Mouse (Mus musculus) hindbrain, postnatal 0 days (tissue): Measurements from ENCODE around the gene Ttc30a2. TPM values are rescaled to one million over a fixed set of nuclear protein-coding genes. Genes with fewer than 3 reads are reported as not detected.

ENCODE experiments used
- ATAC-seq: fragments of 200-750 bp; cut with Nextera tagmentation; 2 replicates; pipeline ENCODE4 v1.8.0; 2017; ENCODE audit warnings: mild to moderate bottlenecking, moderate TSS enrichment, moderate library complexity
- DNase-seq: peaks from one replicate; pipeline ENCODE4 v3.0.0-alpha.2; 2015; ENCODE audit warnings: low spot score
- H3K27ac ChIP-seq: fragments of 300-500 bp; sonication (generic); 2 replicates; pipeline ENCODE4 v1.5.1; 2014; ENCODE audit warnings: mild to moderate bottlenecking
- H3K27me3 ChIP-seq: fragments of 300-500 bp; sonication (generic); 2 replicates; pipeline ENCODE4 v1.6.1; 2014; ENCODE audit warnings: low read length, mixed read lengths; ENCODE audit not compliant: insufficient read depth
- H3K36me3 ChIP-seq: fragments of 300-500 bp; sonication (generic); 2 replicates; pipeline ENCODE4 v1.6.1; 2014; ENCODE audit warnings: low read length, mixed read lengths; ENCODE audit not compliant: insufficient read depth
- H3K4me1 ChIP-seq: fragments of 300-500 bp; sonication (generic); 2 replicates; pipeline ENCODE4 v1.6.1; 2014; ENCODE audit warnings: antibody characterized with exemption, low read length, mixed read lengths; ENCODE audit not compliant: insufficient read depth
- H3K4me2 ChIP-seq: fragments of 300-500 bp; sonication (generic); 2 replicates; pipeline ENCODE4 v1.6.1; 2014; ENCODE audit warnings: low read depth, mild to moderate bottlenecking, low read length, moderate library complexity, mixed read lengths
- H3K4me3 ChIP-seq: fragments of 300-500 bp; sonication (generic); 2 replicates; pipeline ENCODE4 v1.5.1; 2014; ENCODE audit warnings: low read length
- H3K9ac ChIP-seq: fragments of 300-500 bp; sonication (generic); replicated peaks from 2 replicates; pipeline ENCODE4 v1.6.1; 2014; ENCODE audit warnings: mild to moderate bottlenecking, low read length, moderate library complexity, mixed read lengths
- H3K9me3 ChIP-seq: fragments of 300-500 bp; sonication (generic); 2 replicates; pipeline ENCODE4 v1.6.1; 2016; ENCODE audit warnings: low read length, mixed read lengths
- CTCF ChIP-seq: IDR thresholded peaks from 2 replicates; pipeline ENCODE4 v1.5.1; 2016; ENCODE audit warnings: antibody characterized with exemption, control low read depth, low read depth
- WGBS: fragments of 180-500 bp; shearing (Covaris S2); extraction: QIAGEN DNeasy Blood & Tissue Kit; methylation state at CpG from one replicate; pipeline ENCODE4 v1.1.7; 2014; 5-methylcytosine and 5-hydroxymethylcytosine counted together
- polyA plus RNA-seq: library from polyadenylated mRNA; unstranded; fragments of >200 nt; fragmentation: Nextera tagmentation; extraction: Ambion mirVana; gene quantifications from 2 replicates; pipeline ENCODE4 v1.2.1, GENCODE M21; 2015
- total RNA-seq: library from RNA; depleted of rRNA; stranded (reverse); fragments of >200 nt; gene quantifications from 2 replicates; pipeline ENCODE4 v1.2.3, GENCODE M21; 2014

Ttc30a2 gene
- total and polyA plus RNA-seq, 2 experiments from 2014 or later, result 0.38 to 1.9 TPM

DNA sequence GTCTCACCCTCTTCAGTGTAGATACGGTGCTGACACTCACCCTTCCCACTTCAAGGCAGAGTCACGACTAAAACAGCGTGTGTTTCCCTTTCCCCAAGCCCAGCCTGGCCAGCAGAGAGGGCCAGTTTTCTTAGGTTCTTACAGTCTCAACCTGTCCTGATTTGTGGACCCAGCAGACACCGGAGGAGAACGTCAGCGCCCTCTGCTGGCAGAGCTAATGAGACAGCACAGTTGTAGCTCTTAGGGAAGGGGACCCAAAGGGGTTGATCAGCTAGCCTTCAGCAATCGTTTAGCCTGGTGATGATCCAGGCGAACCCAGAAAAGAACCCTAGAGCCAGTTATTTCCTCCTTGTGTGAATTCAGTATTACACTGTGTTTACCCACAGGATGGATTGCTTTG lies 23.4 kb upstream of the Ttc30a2 start:
- Histone ChIP-seq H3K4me1 (no peaks in the 10 kb centered on the region), H3K27ac (no peak overlapping the region), H3K4me3 (no peak overlapping the region), H3K9me3 (no peaks in the 10 kb centered on the region), H3K9ac (no peak overlapping the region), H3K4me2 (no peak overlapping the region), H3K36me3 (no peaks in the 10 kb centered on the region), H3K27me3 (no peaks in the 10 kb centered on the region)
- TF ChIP-seq CTCF, result peak; percentile 62
- 41% methylated on average over 8 of the region's 8 CpGs for WGBS
- ATAC-seq (no peak), DNase-seq (peak; percentile 41)

DNA sequence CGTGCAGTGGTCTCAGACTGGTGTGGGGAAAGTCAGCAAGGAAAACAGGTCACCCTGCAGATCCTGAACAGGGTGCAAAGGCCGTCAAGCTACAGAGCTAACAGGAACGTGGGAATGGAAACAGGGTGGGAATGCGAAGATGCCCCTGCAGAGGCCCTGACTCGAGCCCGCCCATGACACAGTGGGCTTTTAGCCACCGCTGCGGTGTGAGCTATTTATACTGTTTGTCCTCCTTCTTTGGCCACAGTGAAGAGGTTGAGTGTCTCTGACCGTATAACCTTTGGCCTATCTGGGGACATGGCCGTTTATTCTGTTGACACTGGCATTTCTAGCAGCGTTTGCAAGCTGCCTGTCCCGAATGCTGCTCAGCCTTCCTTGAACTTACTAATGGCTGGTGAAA lies 21.7 kb upstream of the Ttc30a2 start:
- Histone ChIP-seq H3K36me3 (no peaks in the 10 kb centered on the region), H3K9me3 (no peaks in the 10 kb centered on the region), H3K27ac (no peak overlapping the region), H3K4me3 (no peak overlapping the region), H3K27me3 (no peaks in the 10 kb centered on the region), H3K4me2 (no peak overlapping the region), H3K9ac (no peak overlapping the region), H3K4me1 (no peaks in the 10 kb centered on the region)
- 49% methylated on average over 12 of the region's 12 CpGs for WGBS
- no peak for DNase-seq
- no peak for TF ChIP-seq CTCF
- ATAC-seq, result no peak

DNA sequence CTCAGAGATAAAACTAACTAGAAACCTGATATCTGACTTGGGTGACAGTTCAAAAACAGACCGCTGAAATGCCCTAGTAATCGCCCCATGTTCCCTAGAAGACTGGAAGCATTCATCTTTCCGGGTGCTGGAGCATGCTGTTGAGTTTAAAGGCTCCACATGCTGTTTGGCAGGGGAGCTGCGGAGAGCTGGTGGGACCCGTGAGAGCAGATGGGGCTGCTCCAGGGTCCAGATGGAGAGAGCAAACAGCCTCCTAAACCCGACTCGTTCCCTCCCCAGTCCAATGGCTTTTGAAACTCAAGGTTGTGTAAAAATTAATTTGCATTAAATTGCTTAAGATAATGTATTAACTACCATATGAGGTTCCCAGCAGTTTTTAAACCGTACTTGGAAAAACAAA lies 20.7 kb upstream of the Ttc30a2 start:
- Histone ChIP-seq H3K36me3 (no peaks in the 10 kb centered on the region), H3K4me3 (no peak overlapping the region), H3K4me1 (no peaks in the 10 kb centered on the region), H3K9ac (no peak overlapping the region), H3K9me3 (no peaks in the 10 kb centered on the region), H3K4me2 (no peak overlapping the region), H3K27ac (no peak overlapping the region), H3K27me3 (no peaks in the 10 kb centered on the region)
- TF ChIP-seq CTCF, result no peak
- DNase-seq (peak; percentile 59), ATAC-seq (peak; percentile 45; the same call in 1 of the 2 replicates)
- WGBS, result 20% methylated on average over 8 of the region's 8 CpGs

DNA sequence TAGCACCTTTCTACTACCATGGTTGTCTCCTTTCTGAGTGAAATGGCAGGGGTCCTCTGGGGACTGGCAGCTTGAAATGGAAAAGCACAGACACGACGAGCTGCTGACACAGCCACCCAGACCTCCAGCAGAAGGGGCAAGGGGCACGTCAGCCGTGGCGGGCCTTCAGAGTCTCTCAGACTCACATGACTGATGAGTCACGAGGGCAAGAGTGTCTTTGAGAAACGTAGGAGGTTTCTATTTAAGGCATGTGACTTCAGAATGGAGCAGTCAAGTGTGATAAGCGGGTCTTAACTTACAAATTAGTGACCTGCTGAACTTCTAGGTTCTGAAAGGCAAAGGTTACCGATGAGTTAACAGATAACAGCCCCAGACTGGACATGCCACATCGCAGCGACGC lies 19.8 kb upstream of the Ttc30a2 start:
- Histone ChIP-seq H3K27me3 (no peaks in the 10 kb centered on the region), H3K4me2 (no peak overlapping the region), H3K9me3 (no peaks in the 10 kb centered on the region), H3K4me1 (no peaks in the 10 kb centered on the region), H3K27ac (0 out of 2 replicates have a peak overlapping the region, but pooled peaks have one; percentile 48), H3K36me3 (no peaks in the 10 kb centered on the region), H3K9ac (no peak overlapping the region), H3K4me3 (no peak overlapping the region)
- no peak for TF ChIP-seq CTCF
- ATAC-seq (no peak), DNase-seq (no peak)
- 54% methylated on average over 12 of the region's 12 CpGs for WGBS

DNA sequence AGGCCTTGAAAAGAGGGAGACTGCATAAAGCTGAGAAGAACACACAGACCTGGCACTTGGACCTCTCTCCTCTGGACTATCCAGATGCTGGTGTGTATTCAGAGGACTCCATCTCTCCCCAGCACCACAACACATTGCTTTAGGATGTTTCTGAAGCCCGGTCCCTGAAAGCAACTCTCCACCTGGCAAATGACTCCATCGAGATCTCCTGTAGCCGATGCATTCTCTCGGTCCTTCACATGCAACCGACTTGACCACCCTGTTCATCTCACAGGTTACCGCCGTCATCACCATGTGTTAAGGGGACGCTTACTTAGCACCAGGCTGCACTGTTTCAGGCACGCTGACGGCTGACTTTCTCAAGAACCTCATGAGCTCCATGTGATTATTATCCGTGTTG lies 16.9 kb upstream of the Ttc30a2 start:
- no peaks in the 10 kb centered on the region for H3K4me1 ChIP-seq
- DNase-seq (no peak), ATAC-seq (no peak)
- no peaks in the 10 kb centered on the region for H3K9me3 ChIP-seq
- no peak overlapping the region for H3K9ac ChIP-seq
- no peak overlapping the region for H3K4me2 ChIP-seq
- TF ChIP-seq CTCF, result no peak
- no peak overlapping the region for H3K27ac ChIP-seq
- H3K27me3 ChIP-seq, result no peaks in the 10 kb centered on the region
- WGBS, result 96% methylated on average over 11 of the region's 11 CpGs
- H3K4me3 ChIP-seq, result no peak overlapping the region
- no peaks in the 10 kb centered on the region for H3K36me3 ChIP-seq

DNA sequence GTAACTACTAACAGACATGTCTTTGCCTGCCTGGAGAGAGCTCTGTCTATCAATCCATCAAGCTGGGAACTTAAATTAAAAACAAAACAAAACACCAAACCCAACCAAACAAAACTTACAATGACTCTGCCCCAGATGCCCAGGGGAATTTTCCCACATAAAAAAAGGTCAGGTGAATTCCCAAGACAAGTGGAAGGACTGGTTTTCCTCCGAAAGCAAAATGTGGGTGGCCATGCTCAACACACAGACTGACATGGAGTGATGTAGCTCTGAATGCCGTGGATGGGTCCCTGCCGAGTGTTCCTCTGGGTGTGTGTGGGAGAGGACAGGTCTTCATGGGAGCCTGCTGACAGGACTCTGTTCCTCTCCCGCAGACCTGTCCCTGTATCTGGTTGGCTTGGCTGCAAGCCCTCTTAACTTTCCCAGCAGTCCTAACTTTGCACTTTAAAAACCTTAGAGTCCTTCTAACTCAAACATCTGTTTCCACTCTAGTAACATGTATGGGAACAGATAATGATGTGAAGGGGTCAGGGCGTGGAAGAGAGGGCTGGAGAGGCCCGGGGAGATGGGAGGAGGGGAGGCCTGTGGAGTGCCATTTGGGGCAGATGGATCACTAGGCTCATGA lies 13.7 kb upstream of the Ttc30a2 start:
- Histone ChIP-seq H3K9ac (no peak overlapping the region), H3K4me3 (no peak overlapping the region), H3K4me2 (no peak overlapping the region), H3K27ac (no peak overlapping the region), H3K4me1 (no peaks in the 10 kb centered on the region), H3K27me3 (no peaks in the 10 kb centered on the region), H3K9me3 (no peaks in the 10 kb centered on the region), H3K36me3 (no peaks in the 10 kb centered on the region)
- 55% methylated on average over 6 of the region's 6 CpGs for WGBS
- ATAC-seq (no peak), DNase-seq (no peak)
- no peak for TF ChIP-seq CTCF

DNA sequence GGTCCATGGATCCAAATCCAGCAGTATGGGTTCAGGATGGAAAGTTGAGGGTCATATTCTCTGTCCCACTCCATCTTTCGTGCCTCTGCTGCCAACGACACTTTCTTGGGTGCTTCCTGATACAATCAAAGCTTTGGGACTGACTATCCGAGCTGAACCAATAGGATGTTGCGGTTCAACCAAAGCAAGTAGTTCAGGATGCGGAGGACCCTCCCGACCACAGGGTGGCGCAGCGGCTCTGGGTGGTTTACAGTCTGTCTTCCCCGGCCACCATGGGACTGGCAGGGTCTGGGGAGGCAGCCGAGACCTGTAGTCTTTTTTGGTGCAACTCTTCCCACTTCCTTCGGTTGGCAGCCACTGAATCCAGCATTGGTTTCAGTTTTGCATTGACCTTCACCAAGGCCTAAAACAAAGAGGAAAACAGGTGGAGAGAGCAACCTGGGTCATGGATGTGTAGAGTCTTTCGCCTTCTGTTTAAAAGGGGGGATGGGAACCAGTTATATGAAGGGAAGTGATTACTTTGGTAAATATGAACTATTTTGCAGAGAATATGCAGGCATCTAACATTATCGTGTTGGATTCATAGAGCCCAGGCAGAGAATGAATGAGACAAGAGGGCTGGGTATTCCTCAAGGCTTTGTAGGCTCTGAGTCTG lies 13.0 kb upstream of the Ttc30a2 start:
- H3K27ac ChIP-seq, result no peak overlapping the region
- no peaks in the 10 kb centered on the region for H3K36me3 ChIP-seq
- WGBS, result 51% methylated on average over 13 of the region's 13 CpGs
- H3K4me2 ChIP-seq, result no peak overlapping the region
- peak; percentile 60 for ATAC-seq
- H3K9ac ChIP-seq, result no peak overlapping the region
- H3K27me3 ChIP-seq, result no peaks in the 10 kb centered on the region
- no peaks in the 10 kb centered on the region for H3K9me3 ChIP-seq
- peak; percentile 77 for TF ChIP-seq CTCF
- H3K4me3 ChIP-seq, result no peak overlapping the region
- no peaks in the 10 kb centered on the region for H3K4me1 ChIP-seq
- peak; percentile 70 for DNase-seq
